Mouse (Mus musculus) stomach, embryonic 14.5 days (tissue): ENCODE results near the gene Rgp1. TPM values are rescaled to one million over a fixed set of nuclear protein-coding genes. Genes with fewer than 3 reads are reported as not detected.
A peak's percentile ranks its signal among the peaks of the same experiment; 100 is the strongest.

Source experiments
- ATAC-seq: fragments of 200-750 bp; cut with Nextera tagmentation; 2 replicates; pipeline ENCODE4 v1.8.0; 2017; ENCODE audit warnings: low read depth, moderate TSS enrichment; ENCODE audit not compliant: insufficient number of reproducible peaks, insufficient read depth, low FRiP score
- H3K27ac ChIP-seq: fragments of 300-500 bp; sonication (generic); 2 replicates; pipeline ENCODE4 v1.5.1; 2014; ENCODE audit warnings: mild to moderate bottlenecking, low read length, moderate library complexity, mixed read lengths
- H3K27me3 ChIP-seq: fragments of 300-500 bp; sonication (generic); 2 replicates; pipeline ENCODE4 v1.6.1; 2014; ENCODE audit warnings: low read length, control low read depth, mixed read lengths; ENCODE audit not compliant: control insufficient read depth, insufficient read depth
- H3K36me3 ChIP-seq: fragments of 300-500 bp; sonication (generic); 2 replicates; pipeline ENCODE4 v1.6.1; 2014; ENCODE audit warnings: mild to moderate bottlenecking, control low read depth, low read length, moderate library complexity, mixed read lengths; ENCODE audit not compliant: control insufficient read depth, insufficient read depth
- H3K4me1 ChIP-seq: fragments of 300-500 bp; sonication (generic); 2 replicates; pipeline ENCODE4 v1.6.1; 2014; ENCODE audit warnings: low read length, control low read depth, mixed read lengths; ENCODE audit not compliant: control insufficient read depth, insufficient read depth
- H3K4me2 ChIP-seq: fragments of 300-500 bp; sonication (generic); replicated peaks from 2 replicates; pipeline ENCODE4 v1.6.1; 2014; ENCODE audit warnings: low read depth, low read length, control low read depth
- H3K4me3 ChIP-seq: fragments of 300-500 bp; sonication (generic); 2 replicates; pipeline ENCODE4 v1.5.1; 2014; ENCODE audit warnings: low read depth, low read length, control low read depth
- H3K9ac ChIP-seq: fragments of 300-500 bp; sonication (generic); replicated peaks from 2 replicates; pipeline ENCODE4 v1.6.1; 2014; ENCODE audit warnings: low read depth, mild to moderate bottlenecking, control low read depth, low read length, moderate library complexity, mixed read lengths
- H3K9me3 ChIP-seq: fragments of 300-500 bp; sonication (generic); 2 replicates; pipeline ENCODE4 v1.6.1; 2016; ENCODE audit warnings: low read depth, low read length, control low read depth; ENCODE audit not compliant: control insufficient read depth
- WGBS: fragments of 180-500 bp; shearing (Covaris S2); extraction: QIAGEN DNeasy Blood & Tissue Kit; methylation state at CpG from one replicate; pipeline ENCODE4 v1.1.7; 2014; 5-methylcytosine and 5-hydroxymethylcytosine counted together
- polyA plus RNA-seq: library from polyadenylated mRNA; unstranded; fragments of >200 nt; fragmentation: Nextera tagmentation; extraction: Ambion mirVana; gene quantifications from 2 replicates; pipeline ENCODE4 v1.2.1, GENCODE M21; 2014

Rgp1 gene
- polyA plus RNA-seq, 1 experiment from 2014 or later, result 41.0 TPM

- H3K27me3 ChIP-seq, result no peaks in the 10 kb centered on the region
- H3K9me3 ChIP-seq, result no peaks in the 10 kb centered on the region
- WGBS, result 69% methylated on average over 9 of the region's 9 CpGs
- ATAC-seq, result no peak
- H3K27ac ChIP-seq, result no peak overlapping the region
- no peak overlapping the region for H3K9ac ChIP-seq
- H3K36me3 ChIP-seq, result no peaks in the 10 kb centered on the region
- no peaks in the 10 kb centered on the region for H3K4me1 ChIP-seq
- H3K4me3 ChIP-seq, result no peak overlapping the region
- H3K4me2 ChIP-seq, result no peak overlapping the region
Measured at GRCm38 (mm10) chr4:43604751-43605685, 26.5 kb downstream of the Rgp1 start.

GRCm38 (mm10) chr4:43612534-43612933, 34.0 kb downstream of the Rgp1 start:
- 63% methylated on average over 10 of the region's 10 CpGs for WGBS

GRCm38 (mm10) chr4:43613060-43613730, 34.7 kb downstream of the Rgp1 start:
- H3K4me3 ChIP-seq, result no peak overlapping the region
- no peak overlapping the region for H3K27ac ChIP-seq
- H3K27me3 ChIP-seq, result no peaks in the 10 kb centered on the region
- no peaks in the 10 kb centered on the region for H3K9me3 ChIP-seq
- no peak for ATAC-seq
- 54% methylated on average over 3 of the region's 3 CpGs for WGBS
- H3K36me3 ChIP-seq, result no peaks in the 10 kb centered on the region
- no peak overlapping the region for H3K4me2 ChIP-seq
- H3K9ac ChIP-seq, result no peak overlapping the region
- H3K4me1 ChIP-seq, result no peaks in the 10 kb centered on the region

More at GRCm38 (mm10) chr4:43612534-43612933, 34.0 kb downstream of the Rgp1 start:
- H3K27me3 ChIP-seq, result no peaks in the 10 kb centered on the region
- H3K36me3 ChIP-seq, result no peaks in the 10 kb centered on the region
- H3K4me1 ChIP-seq, result no peaks in the 10 kb centered on the region
- no peak for ATAC-seq
- H3K4me3 ChIP-seq, result no peak overlapping the region
- H3K9me3 ChIP-seq, result no peaks in the 10 kb centered on the region
- no peak overlapping the region for H3K4me2 ChIP-seq
- no peak overlapping the region for H3K9ac ChIP-seq
- no peak overlapping the region for H3K27ac ChIP-seq

GRCm38 (mm10) chr4:43620146-43620778, 41.7 kb downstream of the Rgp1 start:
- no peak for ATAC-seq
- Histone ChIP-seq H3K27ac (no peak overlapping the region), H3K4me3 (no peak overlapping the region), H3K4me1 (no peaks in the 10 kb centered on the region), H3K36me3 (no peaks in the 10 kb centered on the region), H3K9me3 (peaks cover 7% of the 10 kb centered on the region), H3K4me2 (no peak overlapping the region), H3K9ac (no peak overlapping the region), H3K27me3 (no peaks in the 10 kb centered on the region)
- WGBS, result 80% methylated on average over 4 of the region's 4 CpGs

- Histone ChIP-seq H3K9me3 (peaks cover 12% of the 10 kb centered on the region), H3K4me1 (peaks cover 16% of the 10 kb centered on the region), H3K9ac (no peak overlapping the region), H3K27me3 (no peaks in the 10 kb centered on the region), H3K4me2 (no peak overlapping the region), H3K36me3 (no peaks in the 10 kb centered on the region), H3K27ac (no peak overlapping the region), H3K4me3 (no peak overlapping the region)
- 40% methylated on average over 20 of the region's 20 CpGs for WGBS
- ATAC-seq, result no peak
Measured at GRCm38 (mm10) chr4:43629106-43629817, 50.7 kb downstream of the Rgp1 start.

GRCm38 (mm10) chr4:43630030-43630581, 51.6 kb downstream of the Rgp1 start:
- 7% methylated on average over 5 of the region's 5 CpGs for WGBS
- Histone ChIP-seq H3K36me3 (no peaks in the 10 kb centered on the region), H3K4me1 (peaks cover 16% of the 10 kb centered on the region), H3K27ac (no peak overlapping the region; the same call in 1 of the 2 replicates), H3K4me2 (no peak overlapping the region), H3K9me3 (peaks cover 6% of the 10 kb centered on the region), H3K4me3 (no peak overlapping the region), H3K27me3 (no peaks in the 10 kb centered on the region), H3K9ac (no peak overlapping the region)
- ATAC-seq, result peak; percentile 63; the same call in 1 of the 2 replicates

- peaks cover 16% of the 10 kb centered on the region for H3K4me1 ChIP-seq
- WGBS, result 30% methylated on average over 5 of the region's 5 CpGs
- H3K4me2 ChIP-seq, result peak overlapping the region; percentile 86; the same call in 1 of the 2 replicates
- peak overlapping the region; percentile 57; the same call in 1 of the 2 replicates for H3K4me3 ChIP-seq
- H3K9me3 ChIP-seq, result peaks cover under 1% of the 10 kb centered on the region
- H3K9ac ChIP-seq, result no peak overlapping the region
- no peaks in the 10 kb centered on the region for H3K27me3 ChIP-seq
- no peak for ATAC-seq
- H3K36me3 ChIP-seq, result no peaks in the 10 kb centered on the region
- peak overlapping the region; percentile 61 for H3K27ac ChIP-seq
Measured at GRCm38 (mm10) chr4:43630671-43631045, 52.1 kb downstream of the Rgp1 start.
